Mouse (Mus musculus): ENCODE results near the gene Id1. TPM values are rescaled to one million over a fixed set of nuclear protein-coding genes. Genes with fewer than 3 reads are reported as not detected.

Gene Id1
- polyA plus RNA-seq, 1 experiment = not detected

- Histone ChIP-seq H3K27ac (ENCODE audit: insufficient read depth, low read depth, low read length) (no peak overlapping the region), H3K4me1 (ENCODE audit: control insufficient read depth, insufficient read depth, low read length) (peaks cover 7% of the 10 kb centered on the region), H3K4me3 (ENCODE audit: insufficient read depth, low read length) (no peak overlapping the region)
- TF ChIP-seq CTCF (IDR thresholded peaks at IDR 0.05; ENCODE audit: low read depth, low read length) = no peak
- TF ChIP-seq POLR2A (IDR thresholded peaks at IDR 0.05; ENCODE audit: borderline replicate concordance, low read depth, low read length) = no peak
Observed at GRCm38 (mm10) chr2:152765045-152765674, 29.1 kb downstream of the Id1 start.

GRCm38 (mm10) chr2:152766387-152767123, 30.5 kb downstream of the Id1 start:
- TF ChIP-seq POLR2A (IDR thresholded peaks at IDR 0.05; ENCODE audit: borderline replicate concordance, low read depth, low read length) (no peak), CTCF (IDR thresholded peaks at IDR 0.05; ENCODE audit: low read depth, low read length) (peak; percentile 90)
- H3K4me3 ChIP-seq (ENCODE audit: insufficient read depth, low read length) = no peak overlapping the region
- H3K27ac ChIP-seq (ENCODE audit: insufficient read depth, low read depth, low read length) = no peak overlapping the region
- peaks cover 7% of the 10 kb centered on the region for H3K4me1 ChIP-seq (ENCODE audit: control insufficient read depth, insufficient read depth, low read length)

- H3K27ac ChIP-seq (ENCODE audit: insufficient read depth, low read depth, low read length) = no peak overlapping the region
- H3K4me3 ChIP-seq (ENCODE audit: insufficient read depth, low read length) = no peak overlapping the region
- no peak for TF ChIP-seq CTCF (IDR thresholded peaks at IDR 0.05; ENCODE audit: low read depth, low read length)
- no peak for TF ChIP-seq POLR2A (IDR thresholded peaks at IDR 0.05; ENCODE audit: borderline replicate concordance, low read depth, low read length)
- H3K4me1 ChIP-seq (ENCODE audit: control insufficient read depth, insufficient read depth, low read length) = peaks cover 11% of the 10 kb centered on the region
Observed at GRCm38 (mm10) chr2:152767618-152768271, 31.7 kb downstream of the Id1 start.

- H3K4me1 ChIP-seq (ENCODE audit: control insufficient read depth, insufficient read depth, low read length) = peaks cover 7% of the 10 kb centered on the region
- no peak overlapping the region for H3K4me3 ChIP-seq (ENCODE audit: insufficient read depth, low read length)
- H3K27ac ChIP-seq (ENCODE audit: insufficient read depth, low read depth, low read length) = no peak overlapping the region
- TF ChIP-seq POLR2A (IDR thresholded peaks at IDR 0.05; ENCODE audit: borderline replicate concordance, low read depth, low read length) (no peak), CTCF (IDR thresholded peaks at IDR 0.05; ENCODE audit: low read depth, low read length) (no peak)
Observed at GRCm38 (mm10) chr2:152769677-152770076, 33.6 kb downstream of the Id1 start.

- TF ChIP-seq CTCF (IDR thresholded peaks at IDR 0.05; ENCODE audit: low read depth, low read length) (no peak), POLR2A (IDR thresholded peaks at IDR 0.05; ENCODE audit: borderline replicate concordance, low read depth, low read length) (no peak)
- Histone ChIP-seq H3K27ac (ENCODE audit: insufficient read depth, low read depth, low read length) (no peak overlapping the region), H3K4me3 (ENCODE audit: insufficient read depth, low read length) (no peak overlapping the region), H3K4me1 (ENCODE audit: control insufficient read depth, insufficient read depth, low read length) (peaks cover 9% of the 10 kb centered on the region)
Observed at GRCm38 (mm10) chr2:152771571-152771970, 35.5 kb downstream of the Id1 start.

GRCm38 (mm10) chr2:152772231-152772630, 36.2 kb downstream of the Id1 start:
- Histone ChIP-seq H3K27ac (ENCODE audit: insufficient read depth, low read depth, low read length) (no peak overlapping the region), H3K4me1 (ENCODE audit: control insufficient read depth, insufficient read depth, low read length) (peaks cover 9% of the 10 kb centered on the region), H3K4me3 (ENCODE audit: insufficient read depth, low read length) (no peak overlapping the region)
- TF ChIP-seq CTCF (IDR thresholded peaks at IDR 0.05; ENCODE audit: low read depth, low read length) = no peak
- TF ChIP-seq POLR2A (IDR thresholded peaks at IDR 0.05; ENCODE audit: borderline replicate concordance, low read depth, low read length) = no peak

- Histone ChIP-seq H3K27ac (ENCODE audit: insufficient read depth, low read depth, low read length) (no peak overlapping the region), H3K4me3 (ENCODE audit: insufficient read depth, low read length) (no peak overlapping the region), H3K4me1 (ENCODE audit: control insufficient read depth, insufficient read depth, low read length) (peaks cover 22% of the 10 kb centered on the region)
- no peak for TF ChIP-seq POLR2A (IDR thresholded peaks at IDR 0.05; ENCODE audit: borderline replicate concordance, low read depth, low read length)
- TF ChIP-seq CTCF (IDR thresholded peaks at IDR 0.05; ENCODE audit: low read depth, low read length) = no peak
Observed at GRCm38 (mm10) chr2:152775357-152775756, 39.3 kb downstream of the Id1 start.

GRCm38 (mm10) chr2:152776019-152776418, 40.0 kb downstream of the Id1 start:
- Histone ChIP-seq H3K4me3 (ENCODE audit: insufficient read depth, low read length) (no peak overlapping the region), H3K27ac (ENCODE audit: insufficient read depth, low read depth, low read length) (no peak overlapping the region), H3K4me1 (ENCODE audit: control insufficient read depth, insufficient read depth, low read length) (peaks cover 28% of the 10 kb centered on the region)
- no peak for TF ChIP-seq CTCF (IDR thresholded peaks at IDR 0.05; ENCODE audit: low read depth, low read length)
- no peak for TF ChIP-seq POLR2A (IDR thresholded peaks at IDR 0.05; ENCODE audit: borderline replicate concordance, low read depth, low read length)

GRCm38 (mm10) chr2:152776435-152776834, 40.4 kb downstream of the Id1 start:
- H3K4me1 ChIP-seq (ENCODE audit: control insufficient read depth, insufficient read depth, low read length) = peaks cover 32% of the 10 kb centered on the region
- no peak for TF ChIP-seq CTCF (IDR thresholded peaks at IDR 0.05; ENCODE audit: low read depth, low read length)
- TF ChIP-seq POLR2A (IDR thresholded peaks at IDR 0.05; ENCODE audit: borderline replicate concordance, low read depth, low read length) = no peak
- no peak overlapping the region for H3K27ac ChIP-seq (ENCODE audit: insufficient read depth, low read depth, low read length)
- H3K4me3 ChIP-seq (ENCODE audit: insufficient read depth, low read length) = no peak overlapping the region

GRCm38 (mm10) chr2:152777081-152777480, 41.0 kb downstream of the Id1 start:
- peaks cover 39% of the 10 kb centered on the region for H3K4me1 ChIP-seq (ENCODE audit: control insufficient read depth, insufficient read depth, low read length)
- H3K4me3 ChIP-seq (ENCODE audit: insufficient read depth, low read length) = no peak overlapping the region
- no peak overlapping the region for H3K27ac ChIP-seq (ENCODE audit: insufficient read depth, low read depth, low read length)
- TF ChIP-seq POLR2A (IDR thresholded peaks at IDR 0.05; ENCODE audit: borderline replicate concordance, low read depth, low read length) (no peak), CTCF (IDR thresholded peaks at IDR 0.05; ENCODE audit: low read depth, low read length) (no peak)
